7 mouse cellular contexts compared by ENCODE assay signal in genomic region chr19:8711506-8711905, GRCm38 (mm10). TPM values are rescaled to one million over a fixed set of nuclear protein-coding genes. Genes with fewer than 3 reads are reported as not detected.
DNase-seq lines count a peak whose midpoint lies in the region; ATAC-seq and TF ChIP-seq lines count a peak whose summit lies in the region.

No protein-coding gene starts in this region.

- H3K9ac ChIP-seq in forebrain, embryonic 15.5 days (replicated peaks) = no peak overlapping the region
- peak overlapping the region; percentile 94 for H3K9ac ChIP-seq in liver, embryonic 12.5 days

- TF ChIP-seq CTCF in thymus, adult 2 months (IDR thresholded peaks at IDR 0.05; ENCODE audit: borderline replicate concordance, control insufficient read depth, extremely low read depth, insufficient read depth, low read length, poor library complexity) = no peak

- no peak for DNase-seq in thymus, adult 2 months
- no peak for DNase-seq in thymus, postnatal 0 days (ENCODE audit: low spot score)
- DNase-seq in adrenal gland, adult 2 months = no peak
- DNase-seq in right cerebral cortex, adult 2 months (ENCODE audit: low spot score in 2 of 2) = no peak
- no peak for DNase-seq in cerebellum, adult 18-20 months

- peak overlapping the region; percentile 25 for H3K4me3 ChIP-seq in thymus, adult 2 months (ENCODE audit: control insufficient read depth, insufficient read depth, low read length)
- peak overlapping the region; percentile 74 for H3K4me3 ChIP-seq in forebrain, embryonic 15.5 days
- peak overlapping the region; percentile 73 for H3K4me3 ChIP-seq in liver, embryonic 12.5 days

- peaks cover 13% of the 10 kb centered on the region for H3K4me1 ChIP-seq in thymus, adult 2 months (replicated peaks; ENCODE audit: control insufficient read depth, insufficient read depth, low read length)
- peaks cover 32% of the 10 kb centered on the region for H3K4me1 ChIP-seq in forebrain, embryonic 15.5 days
- peaks cover 83% of the 10 kb centered on the region for H3K4me1 ChIP-seq in liver, embryonic 12.5 days

- no peaks in the 10 kb centered on the region for H3K9me3 ChIP-seq in forebrain, embryonic 15.5 days
- no peaks in the 10 kb centered on the region for H3K9me3 ChIP-seq in liver, embryonic 12.5 days (replicated peaks)

- peaks cover 35% of the 10 kb centered on the region for H3K36me3 ChIP-seq in thymus, adult 2 months (ENCODE audit: control insufficient read depth, insufficient read depth, low read length)
- peaks cover 43% of the 10 kb centered on the region for H3K36me3 ChIP-seq in forebrain, embryonic 15.5 days
- peaks cover 62% of the 10 kb centered on the region for H3K36me3 ChIP-seq in liver, embryonic 12.5 days

- peak overlapping the region; percentile 98 for H3K27ac ChIP-seq in thymus, adult 2 months (ENCODE audit: control insufficient read depth, insufficient read depth, low read length)
- no peak overlapping the region for H3K27ac ChIP-seq in forebrain, embryonic 15.5 days (replicated peaks)
- H3K27ac ChIP-seq in liver, embryonic 12.5 days = peak overlapping the region; percentile 96

- no peaks in the 10 kb centered on the region for H3K27me3 ChIP-seq in thymus, adult 2 months (ENCODE audit: control insufficient read depth, insufficient read depth, low read length)
- H3K27me3 ChIP-seq in forebrain, embryonic 15.5 days = no peaks in the 10 kb centered on the region
- H3K27me3 ChIP-seq in liver, embryonic 12.5 days (replicated peaks) = no peaks in the 10 kb centered on the region

- 13% methylated on average over 4 of the region's 4 CpGs for WGBS in thymus, adult 2 months
- WGBS in forebrain, embryonic 15.5 days = 80% methylated on average over 4 of the region's 4 CpGs
- WGBS in liver, embryonic 12.5 days (ENCODE audit: insufficient replicate concordance) = 73% methylated on average over 4 of the region's 4 CpGs

- H3K4me2 ChIP-seq in forebrain, embryonic 15.5 days (replicated peaks) = peak overlapping the region; percentile 73
- H3K4me2 ChIP-seq in liver, embryonic 12.5 days = peak overlapping the region; percentile 81

- no peak for ATAC-seq in forebrain, embryonic 15.5 days (replicated peaks)
- ATAC-seq in liver, embryonic 12.5 days = no peak

- no peak for TF ChIP-seq POLR2A in thymus, adult 2 months (IDR thresholded peaks at IDR 0.05; ENCODE audit: control insufficient read depth, extremely low read depth, insufficient read depth, low read length, poor library complexity)

RNA-seq across cellular contexts. Expression of gene Slc3a2, which starts 11.7 kb away (rescaled TPM):
- polyA plus RNA-seq in thymus, adult 2 months (2012; rRNA removed) = 154 and 165 TPM in 2 replicates
- 122 and 131 TPM in 2 replicates for polyA plus RNA-seq in thymus, postnatal 0 days (2015; fragmentation: Nextera tagmentation; extraction: Ambion mirVana)
- polyA plus RNA-seq in forebrain, embryonic 15.5 days (2015; fragmentation: Nextera tagmentation; extraction: Ambion mirVana) = 164 and 171 TPM in 2 replicates
- 133 and 141 TPM in 2 replicates for polyA plus RNA-seq in liver, embryonic 12.5 days (2016; fragmentation: Nextera tagmentation; extraction: Ambion mirVana)
- total RNA-seq in adrenal gland, adult 2 months (2021) = 100 to 1,000 TPM; 202 to 548 TPM
- 162 and 192 TPM in 2 replicates for polyA plus RNA-seq in adrenal gland, adult 2 months (2012; rRNA removed)

RNA-seq across cellular contexts. Expression of gene Wdr74, which starts 24.1 kb away (rescaled TPM):
- 49.2 and 54.7 TPM in 2 replicates for polyA plus RNA-seq in thymus, adult 2 months (2012; rRNA removed)
- polyA plus RNA-seq in thymus, postnatal 0 days (2015; fragmentation: Nextera tagmentation; extraction: Ambion mirVana) = 101 and 103 TPM in 2 replicates
- 96.5 and 97.4 TPM in 2 replicates for polyA plus RNA-seq in forebrain, embryonic 15.5 days (2015; fragmentation: Nextera tagmentation; extraction: Ambion mirVana)
- 87.1 and 95.9 TPM in 2 replicates for polyA plus RNA-seq in liver, embryonic 12.5 days (2016; fragmentation: Nextera tagmentation; extraction: Ambion mirVana)
- 10 to 100 TPM; 54.3 to 77.1 TPM for total RNA-seq in adrenal gland, adult 2 months (2021)
- polyA plus RNA-seq in adrenal gland, adult 2 months (2012; rRNA removed) = 23.4 and 24.0 TPM in 2 replicates

RNA-seq across cellular contexts. Expression of gene 1700092M07Rik, which starts 29.0 kb away (rescaled TPM):
- not detected in 2 replicates for polyA plus RNA-seq in thymus, adult 2 months (2012; rRNA removed)
- 0.79 and 0.84 TPM in 2 replicates for polyA plus RNA-seq in thymus, postnatal 0 days (2015; fragmentation: Nextera tagmentation; extraction: Ambion mirVana)
- 1.5 and 2.5 TPM in 2 replicates for polyA plus RNA-seq in forebrain, embryonic 15.5 days (2015; fragmentation: Nextera tagmentation; extraction: Ambion mirVana)
- polyA plus RNA-seq in liver, embryonic 12.5 days (2016; fragmentation: Nextera tagmentation; extraction: Ambion mirVana) = 2.1 and 2.3 TPM in 2 replicates
- total RNA-seq in adrenal gland, adult 2 months (2021) = under 1 TPM; 0.79 to 0.84 TPM
- not detected in 2 replicates for polyA plus RNA-seq in adrenal gland, adult 2 months (2012; rRNA removed)

RNA-seq across cellular contexts. Expression of gene Stx5a, which starts 29.7 kb away (rescaled TPM):
- polyA plus RNA-seq in thymus, adult 2 months (2012; rRNA removed) = 128 and 137 TPM in 2 replicates
- 108 and 114 TPM in 2 replicates for polyA plus RNA-seq in thymus, postnatal 0 days (2015; fragmentation: Nextera tagmentation; extraction: Ambion mirVana)
- polyA plus RNA-seq in forebrain, embryonic 15.5 days (2015; fragmentation: Nextera tagmentation; extraction: Ambion mirVana) = 130 and 133 TPM in 2 replicates
- polyA plus RNA-seq in liver, embryonic 12.5 days (2016; fragmentation: Nextera tagmentation; extraction: Ambion mirVana) = 56.2 and 58.4 TPM in 2 replicates
- 10 to 100 TPM; 80.4 to 95.4 TPM for total RNA-seq in adrenal gland, adult 2 months (2021)
- polyA plus RNA-seq in adrenal gland, adult 2 months (2012; rRNA removed) = 67.1 and 73.5 TPM in 2 replicates

RNA-seq across cellular contexts. Expression of gene Nxf1, which starts 45.4 kb away (rescaled TPM):
- polyA plus RNA-seq in thymus, adult 2 months (2012; rRNA removed) = 170 and 191 TPM in 2 replicates
- 182 and 200 TPM in 2 replicates for polyA plus RNA-seq in thymus, postnatal 0 days (2015; fragmentation: Nextera tagmentation; extraction: Ambion mirVana)
- polyA plus RNA-seq in forebrain, embryonic 15.5 days (2015; fragmentation: Nextera tagmentation; extraction: Ambion mirVana) = 187 and 192 TPM in 2 replicates
- 116 and 130 TPM in 2 replicates for polyA plus RNA-seq in liver, embryonic 12.5 days (2016; fragmentation: Nextera tagmentation; extraction: Ambion mirVana)
- 100 to 1,000 TPM; 102 to 165 TPM for total RNA-seq in adrenal gland, adult 2 months (2021)
- polyA plus RNA-seq in adrenal gland, adult 2 months (2012; rRNA removed) = 43.4 and 48.0 TPM in 2 replicates
